Mouse (Mus musculus): ENCODE measurements at regions not wholly inside any gene's neighbourhood (a gene's known extent, or its start where the extent isn't known, plus 50 kb on each side); places are given as distances from the start of the nearest gene placed in this dataset.
A peak's percentile ranks its signal among the peaks of the same experiment; 100 is the strongest.
"Not testable (repeated sequence)": the region's sequence is repeated elsewhere in the genome, so short reads cannot be mapped to it uniquely, and the experiment has no call there.

GRCm38 (mm10) chr12:48521996-48522395, 860.5 kb upstream of the Foxg1 start:
- Histone ChIP-seq H3K9me3 (ENCODE audit: control insufficient read depth, low read length) (no peaks in the 10 kb centered on the region), H3K4me2 (ENCODE audit: low read depth) (no peak overlapping the region), H3K27ac (ENCODE audit: low read depth, low read length) (no peak overlapping the region), H3K4me3 (ENCODE audit: low read depth, low read length) (no peak overlapping the region), H3K4me1 (ENCODE audit: control insufficient read depth, insufficient read depth, low read length) (no peaks in the 10 kb centered on the region), H3K9ac (ENCODE audit: low read length) (no peak overlapping the region), H3K36me3 (ENCODE audit: control insufficient read depth, insufficient read depth, low read length) (no peaks in the 10 kb centered on the region), H3K27me3 (ENCODE audit: control insufficient read depth, insufficient read depth, low read length) (no peaks in the 10 kb centered on the region)
- 55% methylated on average over 3 of the region's 3 CpGs for WGBS
- ATAC-seq (ENCODE audit: insufficient read depth, low FRiP score, low TSS enrichment), result no peak
- no peak for DNase-seq (ENCODE audit: low spot score)

- 76% methylated on average over 20 of the region's 20 CpGs for WGBS
These were observed 822.8 kb upstream of the Foxg1 start for GRCm38 (mm10) chr12:48559690-48560089.

GRCm38 (mm10) chr12:48604401-48605197, 777.9 kb upstream of the Foxg1 start:
- 89% methylated on average over 5 of the region's 5 CpGs for WGBS
- no peaks in the 10 kb centered on the region for H3K27me3 ChIP-seq (ENCODE audit: control insufficient read depth, insufficient read depth, low read length)
- H3K27ac ChIP-seq (ENCODE audit: low read depth, low read length), result no peak overlapping the region
- H3K9me3 ChIP-seq (ENCODE audit: control insufficient read depth, low read length), result no peaks in the 10 kb centered on the region
- no peak overlapping the region for H3K9ac ChIP-seq (ENCODE audit: low read length)
- no peak overlapping the region for H3K4me2 ChIP-seq (ENCODE audit: low read depth)
- DNase-seq (ENCODE audit: low spot score), result no peak
- no peak for ATAC-seq (ENCODE audit: insufficient read depth, low FRiP score, low TSS enrichment)
- no peaks in the 10 kb centered on the region for H3K4me1 ChIP-seq (ENCODE audit: control insufficient read depth, insufficient read depth, low read length)
- H3K36me3 ChIP-seq (ENCODE audit: control insufficient read depth, insufficient read depth, low read length), result no peaks in the 10 kb centered on the region
- no peak overlapping the region for H3K4me3 ChIP-seq (ENCODE audit: low read depth, low read length)

More at GRCm38 (mm10) chr12:48559690-48560089, 822.8 kb upstream of the Foxg1 start:
- H3K4me2 ChIP-seq (ENCODE audit: low read depth); H3K27ac ChIP-seq (ENCODE audit: low read depth, low read length); H3K9ac ChIP-seq (ENCODE audit: low read length); H3K27me3 ChIP-seq (ENCODE audit: control insufficient read depth, insufficient read depth, low read length); H3K9me3 ChIP-seq (ENCODE audit: control insufficient read depth, low read length); ATAC-seq (ENCODE audit: insufficient read depth, low FRiP score, low TSS enrichment); DNase-seq (ENCODE audit: low spot score); H3K4me3 ChIP-seq (ENCODE audit: low read depth, low read length); H3K36me3 ChIP-seq (ENCODE audit: control insufficient read depth, insufficient read depth, low read length); H3K4me1 ChIP-seq (ENCODE audit: control insufficient read depth, insufficient read depth, low read length): not testable (repeated sequence)

DNA sequence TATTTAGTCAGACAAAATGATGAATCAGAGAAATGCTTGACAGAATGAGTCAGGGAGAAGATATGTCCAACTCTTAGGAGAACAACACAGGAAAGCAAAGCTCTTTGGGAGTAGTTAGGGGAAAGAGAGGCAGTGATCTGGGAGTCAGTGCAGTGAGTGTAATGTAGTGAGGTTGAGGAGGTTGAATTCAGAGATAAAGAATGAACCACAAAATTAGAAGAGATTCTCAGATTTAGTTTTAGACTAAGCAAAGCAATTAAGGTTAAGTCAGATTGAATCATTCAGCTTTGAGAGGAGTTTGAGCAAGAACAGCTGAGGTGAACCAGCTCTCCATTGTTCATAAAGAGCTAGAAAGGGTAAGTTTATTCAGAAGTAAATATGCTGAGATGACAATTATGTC, 777.0 kb upstream of the Foxg1 start:
- Histone ChIP-seq H3K4me1 (ENCODE audit: control insufficient read depth, insufficient read depth, low read length) (no peaks in the 10 kb centered on the region), H3K4me3 (ENCODE audit: low read depth, low read length) (no peak overlapping the region), H3K27ac (ENCODE audit: low read depth, low read length) (no peak overlapping the region), H3K36me3 (ENCODE audit: control insufficient read depth, insufficient read depth, low read length) (no peaks in the 10 kb centered on the region), H3K9ac (ENCODE audit: low read length) (no peak overlapping the region), H3K9me3 (ENCODE audit: control insufficient read depth, low read length) (no peaks in the 10 kb centered on the region), H3K27me3 (ENCODE audit: control insufficient read depth, insufficient read depth, low read length) (no peaks in the 10 kb centered on the region), H3K4me2 (ENCODE audit: low read depth) (no peak overlapping the region)
- DNase-seq (ENCODE audit: low spot score) (no peak), ATAC-seq (ENCODE audit: insufficient read depth, low FRiP score, low TSS enrichment) (no peak)

- Histone ChIP-seq H3K36me3 (ENCODE audit: control insufficient read depth, insufficient read depth, low read length) (no peaks in the 10 kb centered on the region), H3K27me3 (ENCODE audit: control insufficient read depth, insufficient read depth, low read length) (no peaks in the 10 kb centered on the region), H3K27ac (ENCODE audit: low read depth, low read length) (no peak overlapping the region), H3K9ac (ENCODE audit: low read length) (no peak overlapping the region), H3K9me3 (ENCODE audit: control insufficient read depth, low read length) (no peaks in the 10 kb centered on the region), H3K4me3 (ENCODE audit: low read depth, low read length) (no peak overlapping the region), H3K4me2 (ENCODE audit: low read depth) (no peak overlapping the region), H3K4me1 (ENCODE audit: control insufficient read depth, insufficient read depth, low read length) (no peaks in the 10 kb centered on the region)
- no peak for DNase-seq (ENCODE audit: low spot score)
- ATAC-seq (ENCODE audit: insufficient read depth, low FRiP score, low TSS enrichment), result no peak
- WGBS, result 92% methylated on average over 6 of the region's 6 CpGs
These were observed 773.1 kb upstream of the Foxg1 start for GRCm38 (mm10) chr12:48609391-48609790.

DNA sequence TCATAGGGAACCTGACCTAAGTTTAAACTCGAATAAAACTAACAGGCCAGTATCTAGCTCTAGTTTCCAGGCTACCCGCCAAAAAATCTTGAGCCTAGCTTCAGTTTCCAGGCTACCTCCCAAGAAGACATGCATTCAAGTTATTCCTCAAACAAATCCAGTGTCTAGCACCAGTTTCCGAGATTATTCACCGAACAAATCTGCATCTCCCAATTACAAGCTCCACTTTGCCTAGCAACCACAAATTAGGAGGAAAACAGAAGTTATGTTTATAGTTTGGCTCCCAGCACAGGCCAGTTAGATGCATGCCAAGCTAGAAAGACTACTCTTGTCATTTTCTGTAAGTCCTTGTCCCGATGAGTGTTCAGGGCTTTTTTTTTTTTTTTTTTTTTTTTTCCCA, 770.4 kb upstream of the Foxg1 start:
- no peak for DNase-seq (ENCODE audit: low spot score)
- 87% methylated on average over 5 of the region's 5 CpGs for WGBS
- H3K27me3 ChIP-seq (ENCODE audit: control insufficient read depth, insufficient read depth, low read length), result no peaks in the 10 kb centered on the region

GRCm38 (mm10) chr12:48616337-48616736, 766.1 kb upstream of the Foxg1 start:
- no peak overlapping the region for H3K4me2 ChIP-seq (ENCODE audit: low read depth)
- H3K27me3 ChIP-seq (ENCODE audit: control insufficient read depth, insufficient read depth, low read length), result no peaks in the 10 kb centered on the region
- no peak overlapping the region for H3K4me3 ChIP-seq (ENCODE audit: low read depth, low read length)
- ATAC-seq (ENCODE audit: insufficient read depth, low FRiP score, low TSS enrichment) (no peak), DNase-seq (ENCODE audit: low spot score) (no peak)
- 88% methylated on average over 2 of the region's 2 CpGs for WGBS
- no peaks in the 10 kb centered on the region for H3K9me3 ChIP-seq (ENCODE audit: control insufficient read depth, low read length)
- no peaks in the 10 kb centered on the region for H3K4me1 ChIP-seq (ENCODE audit: control insufficient read depth, insufficient read depth, low read length)
- H3K36me3 ChIP-seq (ENCODE audit: control insufficient read depth, insufficient read depth, low read length), result no peaks in the 10 kb centered on the region
- no peak overlapping the region for H3K27ac ChIP-seq (ENCODE audit: low read depth, low read length)
- H3K9ac ChIP-seq (ENCODE audit: low read length), result no peak overlapping the region

More for the DNA sequence above, 770.4 kb upstream of the Foxg1 start:
- H3K9me3 ChIP-seq (ENCODE audit: control insufficient read depth, low read length), result no peaks in the 10 kb centered on the region
- H3K27ac ChIP-seq (ENCODE audit: low read depth, low read length), result no peak overlapping the region
- no peak overlapping the region for H3K4me3 ChIP-seq (ENCODE audit: low read depth, low read length)
- no peaks in the 10 kb centered on the region for H3K4me1 ChIP-seq (ENCODE audit: control insufficient read depth, insufficient read depth, low read length)
- ATAC-seq (ENCODE audit: insufficient read depth, low FRiP score, low TSS enrichment), result no peak
- H3K9ac ChIP-seq (ENCODE audit: low read length), result no peak overlapping the region
- H3K4me2 ChIP-seq (ENCODE audit: low read depth), result no peak overlapping the region
- no peaks in the 10 kb centered on the region for H3K36me3 ChIP-seq (ENCODE audit: control insufficient read depth, insufficient read depth, low read length)

DNA sequence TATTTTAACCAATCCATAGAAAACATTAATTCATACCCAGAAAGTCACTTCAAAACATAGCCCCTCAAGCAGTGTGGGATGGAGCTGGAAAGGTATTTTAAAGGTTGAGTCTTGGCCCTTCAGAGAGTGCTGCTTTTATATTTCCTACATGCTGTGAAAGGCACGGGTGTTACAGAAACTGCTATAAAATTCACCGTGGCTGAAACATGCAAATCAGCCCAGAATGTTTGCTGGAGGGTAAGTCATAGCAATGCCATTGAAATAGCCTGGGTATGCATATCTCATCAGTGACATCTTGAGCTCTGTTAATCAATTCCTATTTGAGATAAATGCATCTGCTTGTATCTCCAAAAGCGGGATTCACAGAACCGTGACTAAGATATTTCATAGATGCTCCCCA, 748.9 kb upstream of the Foxg1 start:
- WGBS, result 40% methylated on average over 4 of the region's 4 CpGs
- Histone ChIP-seq H3K4me1 (ENCODE audit: control insufficient read depth, insufficient read depth, low read length) (no peaks in the 10 kb centered on the region), H3K27ac (ENCODE audit: low read depth, low read length) (no peak overlapping the region), H3K9me3 (ENCODE audit: control insufficient read depth, low read length) (no peaks in the 10 kb centered on the region), H3K4me2 (ENCODE audit: low read depth) (no peak overlapping the region), H3K36me3 (ENCODE audit: control insufficient read depth, insufficient read depth, low read length) (no peaks in the 10 kb centered on the region), H3K9ac (ENCODE audit: low read length) (no peak overlapping the region), H3K4me3 (ENCODE audit: low read depth, low read length) (no peak overlapping the region), H3K27me3 (ENCODE audit: control insufficient read depth, insufficient read depth, low read length) (no peaks in the 10 kb centered on the region)
- ATAC-seq (ENCODE audit: insufficient read depth, low FRiP score, low TSS enrichment), result peak; percentile 74
- peak; percentile 10 for DNase-seq (ENCODE audit: low spot score)

DNA sequence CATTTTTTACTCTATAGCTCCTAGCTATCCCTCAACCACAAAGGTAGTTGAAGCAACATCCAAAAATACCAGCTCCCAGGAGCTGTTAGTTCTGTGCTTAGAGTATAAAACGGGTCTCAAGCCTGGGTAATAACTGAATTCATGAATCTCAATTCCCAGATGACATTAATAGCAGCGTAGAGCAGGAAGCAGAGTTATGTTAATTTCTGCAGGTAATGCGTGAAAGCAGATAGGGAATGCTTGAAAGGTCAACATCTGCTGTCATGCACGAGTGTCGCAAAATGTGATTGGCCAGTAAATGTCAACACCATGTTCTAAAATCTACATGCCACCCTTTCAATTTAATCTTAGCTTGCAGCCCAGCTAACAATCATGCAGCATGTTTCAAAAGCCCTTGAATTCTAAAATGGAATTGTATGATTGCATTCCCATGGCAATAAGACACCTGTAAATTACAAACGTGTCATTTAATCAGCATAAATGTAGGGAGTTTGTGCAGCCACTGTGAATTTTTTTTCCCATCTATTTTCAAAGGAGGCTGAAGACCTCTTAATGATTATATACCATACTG, 747.7 kb upstream of the Foxg1 start:
- no peak overlapping the region for H3K9ac ChIP-seq (ENCODE audit: low read length)
- no peak for DNase-seq (ENCODE audit: low spot score)
- 65% methylated on average over 6 of the region's 6 CpGs for WGBS
- no peaks in the 10 kb centered on the region for H3K9me3 ChIP-seq (ENCODE audit: control insufficient read depth, low read length)
- H3K4me3 ChIP-seq (ENCODE audit: low read depth, low read length), result no peak overlapping the region
- H3K27me3 ChIP-seq (ENCODE audit: control insufficient read depth, insufficient read depth, low read length), result no peaks in the 10 kb centered on the region
- no peaks in the 10 kb centered on the region for H3K4me1 ChIP-seq (ENCODE audit: control insufficient read depth, insufficient read depth, low read length)
- no peak overlapping the region for H3K4me2 ChIP-seq (ENCODE audit: low read depth)
- no peaks in the 10 kb centered on the region for H3K36me3 ChIP-seq (ENCODE audit: control insufficient read depth, insufficient read depth, low read length)
- 0 out of 2 replicates have a peak overlapping the region, but pooled peaks have one; percentile 0 for H3K27ac ChIP-seq (ENCODE audit: low read depth, low read length)
- no peak; the same call in 1 of the 2 replicates for ATAC-seq (ENCODE audit: insufficient read depth, low FRiP score, low TSS enrichment)

Measured in neural tube, embryonic 11.5 days (tissue).